Mouse (Mus musculus): ENCODE measurements around the gene Usp46. TPM values are rescaled to one million over a fixed set of nuclear protein-coding genes. Genes with fewer than 3 reads are reported as not detected.

The Usp46 gene
- total and polyA plus RNA-seq, 2 experiments from 2014 or later = 37.6 to 62.0 TPM

- no peak for TF ChIP-seq CTCF (IDR thresholded peaks at IDR 0.05; ENCODE audit: low read depth)
- Histone ChIP-seq H3K9ac (no peak overlapping the region), H3K4me3 (ENCODE audit: low read depth, low read length) (no peak overlapping the region), H3K27me3 (ENCODE audit: insufficient read depth, low read length) (no peaks in the 10 kb centered on the region), H3K36me3 (ENCODE audit: insufficient read depth) (peaks cover 7% of the 10 kb centered on the region; the same call in 1 of the 2 replicates), H3K9me3 (ENCODE audit: low read length) (no peaks in the 10 kb centered on the region), H3K4me2 (ENCODE audit: low read depth) (no peak overlapping the region), H3K4me1 (ENCODE audit: insufficient read depth) (peaks cover 5% of the 10 kb centered on the region; the same call in 1 of the 2 replicates), H3K27ac (ENCODE audit: low read depth, low read length) (no peak overlapping the region)
- WGBS = 94% methylated on average over 11 of the region's 11 CpGs
- ATAC-seq (no peak), DNase-seq (no peak)
These were observed 29.1 kb upstream of the Usp46 start for GRCm38 (mm10) chr5:74097116-74097853.

GRCm38 (mm10) chr5:74096060-74096459 is 27.8 kb upstream of the Usp46 start:
- H3K9me3 ChIP-seq (ENCODE audit: low read length) = no peaks in the 10 kb centered on the region
- no peak for DNase-seq
- ATAC-seq = no peak
- H3K4me1 ChIP-seq (ENCODE audit: insufficient read depth) = peaks cover 5% of the 10 kb centered on the region; the same call in 1 of the 2 replicates
- H3K27ac ChIP-seq (ENCODE audit: low read depth, low read length) = no peak overlapping the region
- H3K4me2 ChIP-seq (ENCODE audit: low read depth) = no peak overlapping the region
- 100% methylated on average over 1 of the region's 1 CpGs for WGBS
- H3K27me3 ChIP-seq (ENCODE audit: insufficient read depth, low read length) = no peaks in the 10 kb centered on the region
- H3K4me3 ChIP-seq (ENCODE audit: low read depth, low read length) = no peak overlapping the region
- H3K9ac ChIP-seq = no peak overlapping the region
- H3K36me3 ChIP-seq (ENCODE audit: insufficient read depth) = peaks cover 7% of the 10 kb centered on the region; the same call in 1 of the 2 replicates
- TF ChIP-seq CTCF (IDR thresholded peaks at IDR 0.05; ENCODE audit: low read depth) = no peak

GRCm38 (mm10) chr5:74095611-74096010 is 27.4 kb upstream of the Usp46 start:
- H3K27ac ChIP-seq (ENCODE audit: low read depth, low read length) = no peak overlapping the region
- H3K4me2 ChIP-seq (ENCODE audit: low read depth) = no peak overlapping the region
- WGBS = 94% methylated on average over 2 of the region's 2 CpGs
- no peak overlapping the region for H3K9ac ChIP-seq
- no peaks in the 10 kb centered on the region for H3K9me3 ChIP-seq (ENCODE audit: low read length)
- H3K27me3 ChIP-seq (ENCODE audit: insufficient read depth, low read length) = no peaks in the 10 kb centered on the region
- DNase-seq = no peak
- no peak for ATAC-seq
- peaks cover 7% of the 10 kb centered on the region; the same call in 1 of the 2 replicates for H3K36me3 ChIP-seq (ENCODE audit: insufficient read depth)
- TF ChIP-seq CTCF (IDR thresholded peaks at IDR 0.05; ENCODE audit: low read depth) = no peak
- H3K4me1 ChIP-seq (ENCODE audit: insufficient read depth) = peaks cover 5% of the 10 kb centered on the region; the same call in 1 of the 2 replicates
- H3K4me3 ChIP-seq (ENCODE audit: low read depth, low read length) = no peak overlapping the region

GRCm38 (mm10) chr5:74094841-74095437 is 26.7 kb upstream of the Usp46 start:
- H3K4me2 ChIP-seq (ENCODE audit: low read depth) = peak overlapping the region; percentile 71; the same call in 1 of the 2 replicates
- no peaks in the 10 kb centered on the region for H3K9me3 ChIP-seq (ENCODE audit: low read length)
- no peak for TF ChIP-seq CTCF (IDR thresholded peaks at IDR 0.05; ENCODE audit: low read depth)
- 89% methylated on average over 8 of the region's 8 CpGs for WGBS
- H3K4me3 ChIP-seq (ENCODE audit: low read depth, low read length) = 0 out of 2 replicates have a peak overlapping the region, but pooled peaks have one; percentile 72
- no peak overlapping the region for H3K9ac ChIP-seq
- H3K27me3 ChIP-seq (ENCODE audit: insufficient read depth, low read length) = no peaks in the 10 kb centered on the region
- DNase-seq (no peak), ATAC-seq (no peak)
- H3K36me3 ChIP-seq (ENCODE audit: insufficient read depth) = peaks cover 7% of the 10 kb centered on the region; the same call in 1 of the 2 replicates
- no peak overlapping the region for H3K27ac ChIP-seq (ENCODE audit: low read depth, low read length)
- peaks cover 5% of the 10 kb centered on the region; the same call in 1 of the 2 replicates for H3K4me1 ChIP-seq (ENCODE audit: insufficient read depth)

GRCm38 (mm10) chr5:74093556-74094428 is 25.6 kb upstream of the Usp46 start:
- Histone ChIP-seq H3K9ac (peak overlapping the region; percentile 85), H3K4me2 (ENCODE audit: low read depth) (peak overlapping the region; percentile 71), H3K36me3 (ENCODE audit: insufficient read depth) (peaks cover 7% of the 10 kb centered on the region; the same call in 1 of the 2 replicates), H3K27me3 (ENCODE audit: insufficient read depth, low read length) (no peaks in the 10 kb centered on the region), H3K4me3 (ENCODE audit: low read depth, low read length) (peak overlapping the region; percentile 72), H3K27ac (ENCODE audit: low read depth, low read length) (peak overlapping the region; percentile 81), H3K9me3 (ENCODE audit: low read length) (no peaks in the 10 kb centered on the region), H3K4me1 (ENCODE audit: insufficient read depth) (peaks cover 5% of the 10 kb centered on the region; the same call in 1 of the 2 replicates)
- ATAC-seq = no peak
- no peak for DNase-seq
- TF ChIP-seq CTCF (IDR thresholded peaks at IDR 0.05; ENCODE audit: low read depth) = no peak
- WGBS = 24% methylated on average over 11 of the region's 11 CpGs

- H3K4me1 ChIP-seq (ENCODE audit: insufficient read depth) = peaks cover 5% of the 10 kb centered on the region; the same call in 1 of the 2 replicates
- peak; percentile 95 for DNase-seq
- H3K4me2 ChIP-seq (ENCODE audit: low read depth) = peak overlapping the region; percentile 71
- under 1% methylated on average over 57 of the region's 57 CpGs for WGBS
- peak; percentile 99 for ATAC-seq
- peak overlapping the region; percentile 85 for H3K9ac ChIP-seq
- H3K27me3 ChIP-seq (ENCODE audit: insufficient read depth, low read length) = no peaks in the 10 kb centered on the region
- H3K9me3 ChIP-seq (ENCODE audit: low read length) = no peaks in the 10 kb centered on the region
- peaks cover 7% of the 10 kb centered on the region; the same call in 1 of the 2 replicates for H3K36me3 ChIP-seq (ENCODE audit: insufficient read depth)
- TF ChIP-seq CTCF (IDR thresholded peaks at IDR 0.05; ENCODE audit: low read depth) = no peak
- peak overlapping the region; percentile 81 for H3K27ac ChIP-seq (ENCODE audit: low read depth, low read length)
- H3K4me3 ChIP-seq (ENCODE audit: low read depth, low read length) = peak overlapping the region; percentile 72
These were observed 24.8 kb upstream of the Usp46 start for GRCm38 (mm10) chr5:74092833-74093555.
